Mouse (Mus musculus): ENCODE results near the gene Cox4i2. TPM values are rescaled to one million over a fixed set of nuclear protein-coding genes. Genes with fewer than 3 reads are reported as not detected.

The Cox4i2 gene
- polyA plus RNA-seq, 1 experiment from 2014 or later, result 13.1 TPM

- Histone ChIP-seq H3K4me3 (ENCODE audit: low read depth, low read length) (no peak overlapping the region), H3K4me2 (ENCODE audit: low read length) (no peak overlapping the region), H3K4me1 (replicated peaks; ENCODE audit: control insufficient read depth, insufficient read depth, low read length) (peaks cover 24% of the 10 kb centered on the region), H3K27ac (ENCODE audit: low read depth) (peak overlapping the region; percentile 57), H3K9me3 (ENCODE audit: control insufficient read depth, low read length) (no peaks in the 10 kb centered on the region), H3K36me3 (ENCODE audit: control insufficient read depth, insufficient read depth, low read length) (no peaks in the 10 kb centered on the region), H3K9ac (ENCODE audit: low read length) (no peak overlapping the region), H3K27me3 (replicated peaks; ENCODE audit: control insufficient read depth, insufficient read depth, low read length) (no peaks in the 10 kb centered on the region)
- 20% methylated on average over 4 of the region's 4 CpGs for WGBS
- no peak for DNase-seq (ENCODE audit: low spot score)
- no peak for ATAC-seq (replicated peaks; ENCODE audit: low FRiP score, low TSS enrichment, low read depth)
Measured at GRCm38 (mm10) chr2:152789591-152789999, 35.6 kb downstream of the Cox4i2 start.

- Histone ChIP-seq H3K27me3 (replicated peaks; ENCODE audit: control insufficient read depth, insufficient read depth, low read length) (no peaks in the 10 kb centered on the region), H3K36me3 (ENCODE audit: control insufficient read depth, insufficient read depth, low read length) (no peaks in the 10 kb centered on the region), H3K4me1 (replicated peaks; ENCODE audit: control insufficient read depth, insufficient read depth, low read length) (peaks cover 15% of the 10 kb centered on the region), H3K9ac (ENCODE audit: low read length) (no peak overlapping the region), H3K27ac (ENCODE audit: low read depth) (no peak overlapping the region), H3K4me3 (ENCODE audit: low read depth, low read length) (no peak overlapping the region), H3K4me2 (ENCODE audit: low read length) (no peak overlapping the region), H3K9me3 (ENCODE audit: control insufficient read depth, low read length) (no peaks in the 10 kb centered on the region)
- ATAC-seq (replicated peaks; ENCODE audit: low FRiP score, low TSS enrichment, low read depth), result no peak
- 46% methylated on average over 2 of the region's 2 CpGs for WGBS
- DNase-seq (ENCODE audit: low spot score), result no peak
Measured at GRCm38 (mm10) chr2:152792461-152792860, 38.5 kb downstream of the Cox4i2 start.

- H3K36me3 ChIP-seq (ENCODE audit: control insufficient read depth, insufficient read depth, low read length), result no peaks in the 10 kb centered on the region
- ATAC-seq (replicated peaks; ENCODE audit: low FRiP score, low TSS enrichment, low read depth) (no peak), DNase-seq (ENCODE audit: low spot score) (no peak)
- H3K4me2 ChIP-seq (ENCODE audit: low read length), result no peak overlapping the region
- H3K27ac ChIP-seq (ENCODE audit: low read depth), result no peak overlapping the region
- peaks cover 15% of the 10 kb centered on the region for H3K4me1 ChIP-seq (replicated peaks; ENCODE audit: control insufficient read depth, insufficient read depth, low read length)
- 64% methylated on average over 5 of the region's 5 CpGs for WGBS
- H3K4me3 ChIP-seq (ENCODE audit: low read depth, low read length), result no peak overlapping the region
- no peaks in the 10 kb centered on the region for H3K9me3 ChIP-seq (ENCODE audit: control insufficient read depth, low read length)
- no peak overlapping the region for H3K9ac ChIP-seq (ENCODE audit: low read length)
- no peaks in the 10 kb centered on the region for H3K27me3 ChIP-seq (replicated peaks; ENCODE audit: control insufficient read depth, insufficient read depth, low read length)
Measured at GRCm38 (mm10) chr2:152793381-152793780, 39.4 kb downstream of the Cox4i2 start.

GRCm38 (mm10) chr2:152794281-152794827, 40.4 kb downstream of the Cox4i2 start:
- H3K4me2 ChIP-seq (ENCODE audit: low read length), result no peak overlapping the region
- no peak for DNase-seq (ENCODE audit: low spot score)
- WGBS, result 84% methylated on average over 9 of the region's 9 CpGs
- H3K27ac ChIP-seq (ENCODE audit: low read depth), result no peak overlapping the region
- H3K4me1 ChIP-seq (replicated peaks; ENCODE audit: control insufficient read depth, insufficient read depth, low read length), result peaks cover 12% of the 10 kb centered on the region
- ATAC-seq (replicated peaks; ENCODE audit: low FRiP score, low TSS enrichment, low read depth), result no peak
- H3K4me3 ChIP-seq (ENCODE audit: low read depth, low read length), result no peak overlapping the region
- no peaks in the 10 kb centered on the region for H3K9me3 ChIP-seq (ENCODE audit: control insufficient read depth, low read length)
- no peaks in the 10 kb centered on the region for H3K36me3 ChIP-seq (ENCODE audit: control insufficient read depth, insufficient read depth, low read length)
- no peaks in the 10 kb centered on the region for H3K27me3 ChIP-seq (replicated peaks; ENCODE audit: control insufficient read depth, insufficient read depth, low read length)
- no peak overlapping the region for H3K9ac ChIP-seq (ENCODE audit: low read length)

- no peaks in the 10 kb centered on the region for H3K27me3 ChIP-seq (replicated peaks; ENCODE audit: control insufficient read depth, insufficient read depth, low read length)
- no peaks in the 10 kb centered on the region; the same call in none of the 2 replicates for H3K4me1 ChIP-seq (replicated peaks; ENCODE audit: control insufficient read depth, insufficient read depth, low read length)
- DNase-seq (ENCODE audit: low spot score), result no peak
- no peaks in the 10 kb centered on the region for H3K36me3 ChIP-seq (ENCODE audit: control insufficient read depth, insufficient read depth, low read length)
- WGBS, result 58% methylated on average over 1 of the region's 1 CpGs
- H3K9ac ChIP-seq (ENCODE audit: low read length), result no peak overlapping the region
- H3K4me3 ChIP-seq (ENCODE audit: low read depth, low read length), result no peak overlapping the region
- no peaks in the 10 kb centered on the region for H3K9me3 ChIP-seq (ENCODE audit: control insufficient read depth, low read length)
- H3K27ac ChIP-seq (ENCODE audit: low read depth), result no peak overlapping the region
- H3K4me2 ChIP-seq (ENCODE audit: low read length), result no peak overlapping the region
- ATAC-seq (replicated peaks; ENCODE audit: low FRiP score, low TSS enrichment, low read depth), result no peak
Measured at GRCm38 (mm10) chr2:152797589-152797988, 43.6 kb downstream of the Cox4i2 start.

- WGBS, result 67% methylated on average over 7 of the region's 7 CpGs
- Histone ChIP-seq H3K9ac (ENCODE audit: low read length) (no peak overlapping the region), H3K27me3 (replicated peaks; ENCODE audit: control insufficient read depth, insufficient read depth, low read length) (no peaks in the 10 kb centered on the region), H3K4me1 (replicated peaks; ENCODE audit: control insufficient read depth, insufficient read depth, low read length) (peaks cover 13% of the 10 kb centered on the region), H3K36me3 (ENCODE audit: control insufficient read depth, insufficient read depth, low read length) (no peaks in the 10 kb centered on the region; the same call in 1 of the 2 replicates), H3K4me3 (ENCODE audit: low read depth, low read length) (no peak overlapping the region), H3K4me2 (ENCODE audit: low read length) (no peak overlapping the region), H3K27ac (ENCODE audit: low read depth) (no peak overlapping the region), H3K9me3 (ENCODE audit: control insufficient read depth, low read length) (no peaks in the 10 kb centered on the region)
- no peak for ATAC-seq (replicated peaks; ENCODE audit: low FRiP score, low TSS enrichment, low read depth)
- DNase-seq (ENCODE audit: low spot score), result no peak
Measured at GRCm38 (mm10) chr2:152799954-152800761, 46.2 kb downstream of the Cox4i2 start.

- ATAC-seq (replicated peaks; ENCODE audit: low FRiP score, low TSS enrichment, low read depth), result no peak
- Histone ChIP-seq H3K36me3 (ENCODE audit: control insufficient read depth, insufficient read depth, low read length) (no peaks in the 10 kb centered on the region; the same call in 1 of the 2 replicates), H3K27ac (ENCODE audit: low read depth) (no peak overlapping the region), H3K4me2 (ENCODE audit: low read length) (no peak overlapping the region), H3K4me3 (ENCODE audit: low read depth, low read length) (no peak overlapping the region), H3K9me3 (ENCODE audit: control insufficient read depth, low read length) (no peaks in the 10 kb centered on the region), H3K9ac (ENCODE audit: low read length) (no peak overlapping the region), H3K27me3 (replicated peaks; ENCODE audit: control insufficient read depth, insufficient read depth, low read length) (no peaks in the 10 kb centered on the region), H3K4me1 (replicated peaks; ENCODE audit: control insufficient read depth, insufficient read depth, low read length) (peaks cover 13% of the 10 kb centered on the region)
- DNase-seq (ENCODE audit: low spot score), result no peak
Measured at GRCm38 (mm10) chr2:152800762-152801113, 46.8 kb downstream of the Cox4i2 start.

- Histone ChIP-seq H3K4me1 (replicated peaks; ENCODE audit: control insufficient read depth, insufficient read depth, low read length) (peaks cover 13% of the 10 kb centered on the region), H3K9me3 (ENCODE audit: control insufficient read depth, low read length) (no peaks in the 10 kb centered on the region), H3K4me3 (ENCODE audit: low read depth, low read length) (no peak overlapping the region), H3K27me3 (replicated peaks; ENCODE audit: control insufficient read depth, insufficient read depth, low read length) (no peaks in the 10 kb centered on the region), H3K4me2 (ENCODE audit: low read length) (no peak overlapping the region), H3K27ac (ENCODE audit: low read depth) (no peak overlapping the region), H3K36me3 (ENCODE audit: control insufficient read depth, insufficient read depth, low read length) (peaks cover 4% of the 10 kb centered on the region; the same call in 1 of the 2 replicates), H3K9ac (ENCODE audit: low read length) (no peak overlapping the region)
- ATAC-seq (replicated peaks; ENCODE audit: low FRiP score, low TSS enrichment, low read depth), result no peak
- DNase-seq (ENCODE audit: low spot score), result no peak
- WGBS, result 95% methylated on average over 10 of the region's 10 CpGs
Measured at GRCm38 (mm10) chr2:152802303-152802702, 48.3 kb downstream of the Cox4i2 start.

- ATAC-seq (replicated peaks; ENCODE audit: low FRiP score, low TSS enrichment, low read depth) (no peak), DNase-seq (ENCODE audit: low spot score) (no peak)
- Histone ChIP-seq H3K36me3 (ENCODE audit: control insufficient read depth, insufficient read depth, low read length) (peaks cover 4% of the 10 kb centered on the region; the same call in 1 of the 2 replicates), H3K9me3 (ENCODE audit: control insufficient read depth, low read length) (no peaks in the 10 kb centered on the region), H3K4me2 (ENCODE audit: low read length) (no peak overlapping the region), H3K27ac (ENCODE audit: low read depth) (no peak overlapping the region), H3K9ac (ENCODE audit: low read length) (no peak overlapping the region), H3K4me1 (replicated peaks; ENCODE audit: control insufficient read depth, insufficient read depth, low read length) (peaks cover 13% of the 10 kb centered on the region), H3K27me3 (replicated peaks; ENCODE audit: control insufficient read depth, insufficient read depth, low read length) (no peaks in the 10 kb centered on the region), H3K4me3 (ENCODE audit: low read depth, low read length) (no peak overlapping the region)
- WGBS, result 88% methylated on average over 5 of the region's 5 CpGs
Measured at GRCm38 (mm10) chr2:152803081-152803480, 49.1 kb downstream of the Cox4i2 start.

Data from intestine, embryonic 14.5 days (tissue).